Mouse (Mus musculus) ovary, postnatal 14 days (tissue): ENCODE measurements around the gene Six4.
"Not testable (repeated sequence)": the region's sequence is repeated elsewhere in the genome, so short reads cannot be mapped to it uniquely, and the experiment has no call there.

Experiments used
- DNase-seq: peaks from one replicate; pipeline ENCODE4 v3.0.0; 2022; ENCODE audit warnings: low spot score

Six4 gene

GRCm38 (mm10) chr12:73088500-73088899 is 24.8 kb downstream of the Six4 start:
- DNase-seq: no peak

DNA sequence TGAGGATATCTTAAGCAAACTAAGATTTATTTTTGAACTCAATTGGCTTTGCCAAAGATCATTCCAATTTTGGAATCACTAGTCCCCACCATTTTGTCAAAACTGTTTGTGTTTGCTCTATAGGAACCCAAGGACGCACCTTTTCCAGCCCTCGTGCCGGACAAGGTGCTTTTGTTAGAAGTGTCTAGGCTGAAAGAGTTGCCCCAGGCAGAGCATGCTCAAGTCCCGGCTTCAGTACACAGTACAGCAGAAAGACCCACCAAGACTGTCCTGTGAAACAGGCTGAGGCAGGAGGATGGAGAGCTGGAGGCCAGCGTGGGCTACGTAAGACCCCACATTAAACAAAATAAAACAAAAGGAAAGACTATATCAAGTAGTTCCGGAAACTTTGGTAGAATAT is 26.2 kb downstream of the Six4 start:
- DNase-seq: no peak

DNA sequence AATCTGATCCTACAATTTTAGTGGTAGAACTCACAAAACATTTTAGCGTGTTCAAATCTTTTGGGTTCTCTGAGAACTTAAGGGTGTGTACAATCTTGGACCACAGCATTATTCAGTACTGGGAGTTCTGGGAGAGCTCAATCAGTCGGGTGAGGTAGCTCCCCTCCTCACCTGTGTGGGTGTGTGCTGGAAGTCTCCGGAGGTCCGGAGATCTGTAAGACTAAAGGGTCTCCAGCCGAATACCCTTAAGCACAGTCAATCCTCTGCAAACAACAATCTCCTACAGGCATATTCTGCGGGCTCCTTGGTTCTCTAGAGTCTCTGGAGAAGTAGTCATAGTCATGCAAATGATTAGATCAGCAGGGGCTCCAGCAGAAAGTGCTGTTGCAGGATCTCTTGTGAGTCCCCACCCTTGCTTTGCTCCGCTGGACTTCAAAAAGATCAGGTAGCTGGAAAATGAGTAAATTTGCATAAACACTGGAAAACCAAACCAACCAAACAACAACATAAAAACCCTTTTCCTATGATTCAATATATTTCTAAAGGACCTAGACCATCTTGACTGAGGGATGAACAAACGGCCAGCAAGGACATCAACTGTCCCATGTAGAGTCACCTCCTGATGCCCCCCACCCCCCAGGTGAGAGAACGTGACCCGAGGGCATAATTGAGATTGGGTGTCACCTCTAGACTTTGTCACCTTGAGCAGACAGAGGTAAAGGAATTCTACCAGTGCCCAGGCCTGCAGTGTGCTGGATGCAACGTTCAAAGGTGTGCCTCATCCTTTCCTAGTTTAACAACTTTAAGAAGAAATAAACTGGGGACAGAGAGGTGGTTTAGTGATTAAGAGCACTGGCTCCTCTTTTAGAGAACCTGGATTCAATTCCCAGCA is 27.3 kb downstream of the Six4 start:
- DNase-seq: no peak

- DNase-seq: no peak
Observed at GRCm38 (mm10) chr12:73083773-73084172, 29.5 kb downstream of the Six4 start.

DNA sequence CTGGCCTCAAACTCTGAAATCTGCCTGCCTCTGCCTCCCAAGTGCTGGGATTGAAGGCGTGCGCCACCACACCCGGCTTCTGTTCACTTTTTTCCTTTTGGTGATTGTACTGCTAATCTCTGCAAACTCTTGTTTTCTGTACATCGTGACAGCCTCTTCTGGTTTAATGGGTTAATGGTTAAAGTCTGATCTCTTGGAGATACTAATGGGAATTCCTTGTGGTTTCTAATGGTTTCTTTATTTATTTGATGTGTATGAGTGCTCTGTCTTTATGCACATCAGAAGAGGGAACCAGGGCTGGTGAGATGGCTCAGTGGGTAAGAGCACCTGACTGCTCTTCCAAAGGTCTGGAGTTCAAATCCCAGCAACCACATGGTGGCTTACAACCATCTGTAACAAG is 31.4 kb downstream of the Six4 start:
- DNase-seq: not testable (repeated sequence)

DNA sequence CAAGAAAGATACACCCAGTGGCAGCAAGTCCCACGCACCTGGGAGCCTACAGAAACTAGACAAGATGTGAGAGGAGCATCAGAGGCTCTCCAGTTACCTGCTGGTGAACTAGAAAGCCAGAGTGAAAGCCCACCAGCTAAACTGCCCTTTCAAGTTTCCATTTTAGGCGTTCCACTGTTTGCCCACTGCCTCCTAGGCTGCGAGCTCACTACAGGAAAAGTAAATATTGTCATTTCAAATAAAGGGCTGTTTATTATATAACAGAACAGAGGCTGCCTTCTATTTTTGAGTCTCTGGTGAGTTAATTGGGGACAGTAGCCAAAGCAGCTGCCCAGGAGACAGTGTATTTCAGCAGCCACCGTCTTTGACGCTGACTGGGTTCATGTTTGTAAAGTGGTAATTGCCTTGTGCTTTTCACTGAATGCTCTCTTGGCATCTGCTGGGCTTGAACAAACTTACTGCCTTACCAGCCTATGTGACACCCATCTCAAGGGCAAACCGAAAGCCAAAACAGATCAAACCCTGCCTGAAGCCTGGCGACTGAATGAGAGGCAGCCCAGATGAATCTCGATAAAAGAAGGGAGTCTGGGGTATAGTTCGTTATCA is 52.3 kb downstream of the Six4 start:
- DNase-seq: no peak

GRCm38 (mm10) chr12:73057492-73057891 is 55.8 kb downstream of the Six4 start:
- no peak for DNase-seq

DNA sequence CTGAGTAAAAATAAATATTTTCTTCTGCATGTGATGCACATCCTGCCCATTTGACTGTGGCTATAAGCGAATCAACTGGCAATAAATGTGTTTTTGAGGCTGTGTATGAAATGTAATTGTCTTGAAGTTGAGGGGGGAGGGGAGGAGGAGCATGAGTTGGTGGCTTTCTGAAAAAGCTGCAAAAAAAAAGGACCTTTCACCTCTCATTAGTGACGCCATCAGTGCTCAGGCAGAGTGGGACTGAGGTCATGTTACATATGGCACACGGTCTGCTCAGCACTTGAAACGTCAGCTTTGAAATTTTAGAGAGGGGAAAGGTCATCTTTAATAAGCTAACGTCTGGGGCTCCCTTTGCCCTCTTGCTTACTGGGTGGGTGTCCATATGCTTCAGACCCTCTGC is 57.8 kb downstream of the Six4 start:
- no peak for DNase-seq

DNA sequence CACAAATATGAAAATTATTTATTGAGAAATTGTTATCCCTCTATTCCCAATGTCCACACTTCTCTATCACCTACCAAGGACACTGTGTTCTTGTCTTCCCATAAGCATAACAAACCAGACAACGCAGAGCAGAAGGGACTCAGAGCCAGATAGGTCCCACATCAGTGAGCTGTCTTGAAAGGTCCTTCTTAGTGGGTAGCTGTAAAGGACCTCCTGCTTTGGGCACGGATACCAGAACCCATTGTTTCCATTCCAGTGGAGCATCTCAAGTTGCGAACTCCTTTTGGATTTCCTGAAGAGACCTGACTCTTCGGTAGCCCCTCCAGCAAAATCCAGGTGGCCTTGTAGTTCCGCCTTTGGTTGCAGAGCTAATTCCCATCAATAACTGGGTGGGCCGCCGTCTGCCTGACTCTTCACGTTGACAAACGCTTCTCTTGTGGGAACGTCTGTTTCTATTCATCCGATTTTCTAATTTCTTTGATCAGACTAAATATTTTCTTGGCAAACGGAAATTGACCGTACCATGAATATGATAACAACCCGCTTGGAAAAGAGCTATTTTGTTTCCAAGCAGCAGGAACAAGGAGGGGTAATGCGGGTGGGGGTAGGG is 58.6 kb downstream of the Six4 start:
- DNase-seq: no peak

DNA sequence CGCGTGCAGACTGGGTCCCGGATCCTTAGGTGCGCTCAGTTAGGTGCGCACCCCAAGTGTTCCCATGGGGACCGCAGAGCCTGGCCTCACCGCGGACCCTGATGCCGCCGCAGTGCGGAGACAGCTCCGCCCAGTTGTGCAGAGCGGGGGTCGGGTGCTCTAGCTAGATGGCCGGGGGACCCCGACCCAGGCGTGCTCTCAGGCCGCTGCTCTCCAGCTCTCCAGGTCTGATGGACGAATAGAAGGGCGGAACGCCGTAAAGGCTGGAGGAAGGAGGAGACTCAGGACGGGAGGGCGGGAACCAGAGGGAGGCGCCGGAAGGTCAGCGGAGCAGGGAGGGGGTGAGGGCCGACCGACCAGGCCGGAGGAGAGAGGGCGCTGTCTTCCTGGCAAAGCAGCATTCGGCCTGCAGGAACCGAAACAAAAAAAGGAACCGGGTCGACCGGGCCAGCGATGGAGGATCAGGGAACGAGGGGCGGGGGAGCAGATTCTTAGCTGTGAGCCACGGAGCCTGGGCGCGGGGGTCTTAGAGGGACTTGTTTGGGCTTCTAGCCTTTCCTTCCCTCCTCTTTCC is 59.5 kb downstream of the Six4 start, which contains the start of gene Six1:
Gene Six1 (minus strand): TSS at position 220 of the 574 bp plus-strand sequence.
- peak; percentile 70 for DNase-seq

GRCm38 (mm10) chr12:73052651-73053591 is 60.3 kb downstream of the Six4 start:
- DNase-seq: no peak

GRCm38 (mm10) chr12:73052036-73052650 is 61.1 kb downstream of the Six4 start:
- DNase-seq: no peak

- DNase-seq: no peak
Observed at GRCm38 (mm10) chr12:73050811-73051580, 62.3 kb downstream of the Six4 start.

GRCm38 (mm10) chr12:73050305-73050704 is 63.0 kb downstream of the Six4 start:
- no peak for DNase-seq
